Mouse (Mus musculus) left cerebral cortex, adult 11 months (tissue): ENCODE measurements around the gene Acss1.

ENCODE experiments used
- DNase-seq: peaks from one replicate; pipeline ENCODE4 v3.0.0; 2022; ENCODE audit warnings: low spot score

Acss1 gene

DNA sequence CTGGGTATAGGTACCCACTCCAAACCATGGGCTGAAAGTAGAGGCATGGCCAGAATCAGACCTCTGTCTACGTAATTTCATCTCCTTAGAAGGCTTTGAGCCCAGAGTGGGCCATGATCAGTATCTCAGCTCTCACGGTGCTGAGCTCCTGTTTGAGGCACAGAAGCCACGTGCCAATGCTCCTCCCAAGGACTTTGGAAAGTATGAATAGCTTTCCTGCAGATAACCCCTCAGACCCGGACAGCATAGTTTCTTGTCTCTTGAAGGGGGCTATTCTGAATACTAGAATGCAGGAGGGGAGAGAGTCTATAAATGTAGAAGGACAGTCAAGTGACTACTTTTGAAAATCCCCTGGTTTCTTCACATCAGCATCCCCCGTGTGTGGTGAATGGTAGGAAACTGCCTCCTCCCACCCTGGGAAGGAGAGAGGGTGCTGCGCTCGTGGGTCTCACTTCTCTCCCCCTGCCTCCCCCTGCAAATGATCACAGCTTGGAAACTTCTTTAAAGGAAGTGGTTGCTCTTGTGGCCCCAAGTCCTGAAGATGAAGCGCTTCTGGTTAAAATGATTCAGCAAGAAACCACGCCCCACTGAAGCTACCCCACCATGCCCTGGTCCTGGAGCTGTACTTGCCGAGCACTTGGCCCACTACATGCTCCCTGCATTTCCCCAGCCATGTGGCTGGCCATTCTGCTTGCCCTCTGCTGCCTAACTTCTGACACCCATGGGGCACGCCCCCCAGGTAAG, 98.3 kb downstream of the Acss1 start, which contains the start of gene Cst7:
TSS of gene Cst7 (plus strand) at position 569 of the 744 bp plus-strand sequence.
- no peak for DNase-seq
